Comparison of ENCODE assay signal across 14 mouse cellular contexts in the genomic region with DNA sequence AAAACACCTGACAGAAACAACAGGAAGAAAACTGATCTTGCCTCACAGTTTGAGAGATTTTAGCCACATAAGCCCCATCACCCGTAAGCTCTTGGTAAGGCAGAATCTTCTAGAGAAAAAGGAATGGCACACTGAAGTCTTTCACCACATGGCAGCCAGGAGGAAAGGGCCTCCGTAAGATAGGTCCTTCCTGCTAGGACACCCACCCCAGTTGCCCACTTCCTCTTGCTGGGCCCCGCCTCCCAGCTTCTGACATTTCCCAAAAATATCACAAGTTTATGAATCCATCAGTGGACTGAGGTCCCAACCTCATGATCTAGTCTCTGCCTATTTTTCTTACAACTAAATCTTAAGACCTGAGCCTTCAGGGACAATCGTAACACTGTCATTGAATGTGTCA.
DNase-seq lines count a peak whose midpoint lies in the region; ATAC-seq and TF ChIP-seq lines count a peak whose summit lies in the region.
"Had no signal": no experiment of that assay in that cellular context is flagged by ENCODE, and none has a peak within 500 bp of the region (broad histone marks: within the 10 kb centered on the region; RNA-seq: fewer than 3 reads in every experiment).

No protein-coding gene starts in this region.

- no peaks in the 10 kb centered on the region for H3K36me3 ChIP-seq in kidney, embryonic 14.5 days (ENCODE audit: control insufficient read depth, insufficient read depth, low read length)
- no peaks in the 10 kb centered on the region for H3K36me3 ChIP-seq in MEL (ENCODE audit: control insufficient read depth in 1 of 2, insufficient read depth in 2 of 2, low read length in 2 of 2)
- H3K36me3 ChIP-seq in lung, postnatal 0 days (ENCODE audit: insufficient read depth, low read length) = no peaks in the 10 kb centered on the region
- no peaks in the 10 kb centered on the region for H3K36me3 ChIP-seq in intestine, embryonic 15.5 days
- H3K36me3 ChIP-seq: forebrain, embryonic 12.5 days had no signal

- no peak for ATAC-seq in kidney, embryonic 14.5 days (ENCODE audit: low FRiP score, low TSS enrichment)
- ATAC-seq in lung, postnatal 0 days = no peak
- no peak for ATAC-seq in intestine, embryonic 15.5 days

- DNase-seq in gastrocnemius, adult 2 months = no peak
- DNase-seq in gastrocnemius, postnatal 4 days (ENCODE audit: low spot score in 2 of 2) = no peak
- no peak for DNase-seq in kidney, postnatal 25 days
- DNase-seq in MEL (ENCODE audit: low read depth, low spot score) = peak; percentile 12
- DNase-seq in lung, postnatal 0 days (ENCODE audit: low spot score) = peak; percentile 28
- DNase-seq in kidney, postnatal 4 days = no peak
- DNase-seq: cerebellum, adult 2 months; layer of hippocampus, postnatal 36 days; retina, postnatal 1 day; spleen, adult 18-20 months had no signal

- H3K4me3 ChIP-seq in gastrocnemius, adult 2 months = no peak overlapping the region
- H3K4me3 ChIP-seq in kidney, embryonic 14.5 days (ENCODE audit: low read length) = no peak overlapping the region
- no peak overlapping the region for H3K4me3 ChIP-seq in MEL (ENCODE audit: control insufficient read depth in 1 of 2, insufficient read depth in 1 of 2, low read depth in 2 of 2, low read length in 2 of 2)
- no peak overlapping the region for H3K4me3 ChIP-seq in lung, postnatal 0 days (ENCODE audit: low read depth, low read length)
- H3K4me3 ChIP-seq in intestine, embryonic 15.5 days (replicated peaks) = no peak overlapping the region
- H3K4me3 ChIP-seq: forebrain, embryonic 12.5 days; megakaryocyte, embryonic 14.5 days had no signal

- no peak overlapping the region for H3K9ac ChIP-seq in kidney, embryonic 14.5 days (ENCODE audit: low read depth, low read length)
- no peak overlapping the region for H3K9ac ChIP-seq in MEL (ENCODE audit: control insufficient read depth, low read depth, low read length, poor library complexity, severe bottlenecking)
- H3K9ac ChIP-seq in lung, postnatal 0 days (replicated peaks; ENCODE audit: low read depth) = no peak overlapping the region
- no peak overlapping the region for H3K9ac ChIP-seq in intestine, embryonic 15.5 days
- H3K9ac ChIP-seq: forebrain, embryonic 12.5 days had no signal

- no peaks in the 10 kb centered on the region for H3K79me2 ChIP-seq in MEL (ENCODE audit: control insufficient read depth, insufficient read depth, low read length, poor library complexity)

- TF ChIP-seq POLR2A in MEL (IDR thresholded peaks at IDR 0.05; ENCODE audit: control insufficient read depth in 1 of 2, insufficient read depth in 1 of 2, low read depth in 1 of 2, low read length in 2 of 2, poor library complexity in 1 of 2) = no peak

- TF ChIP-seq CTCF in gastrocnemius, adult 2 months (IDR thresholded peaks at IDR 0.05) = no peak
- no peak for TF ChIP-seq CTCF in MEL (IDR thresholded peaks at IDR 0.05 in 2 of 3, conservative IDR thresholded peaks at IDR 0.05 in 1 of 3; ENCODE audit: control insufficient read depth in 1 of 3, insufficient read depth in 1 of 3, low read depth in 2 of 3, low read length in 3 of 3, poor library complexity in 1 of 3, severe bottlenecking in 1 of 3)
- TF ChIP-seq CTCF in lung, postnatal 0 days (IDR thresholded peaks at IDR 0.05) = no peak

- 83% methylated on average over 4 of the region's 4 CpGs for WGBS in kidney, embryonic 14.5 days
- 58% methylated on average over 4 of the region's 4 CpGs for WGBS in lung, postnatal 0 days
- 86% methylated on average over 4 of the region's 4 CpGs for WGBS in intestine, embryonic 15.5 days

- H3K4me2 ChIP-seq in kidney, embryonic 14.5 days (replicated peaks; ENCODE audit: low read depth, low read length) = no peak overlapping the region
- H3K4me2 ChIP-seq in lung, postnatal 0 days (replicated peaks; ENCODE audit: low read depth, low read length) = no peak overlapping the region
- H3K4me2 ChIP-seq in intestine, embryonic 15.5 days (replicated peaks) = no peak overlapping the region
- H3K4me2 ChIP-seq: forebrain, embryonic 12.5 days had no signal

- H3K9me3 ChIP-seq in kidney, embryonic 14.5 days (ENCODE audit: control insufficient read depth, low read length) = no peaks in the 10 kb centered on the region
- no peaks in the 10 kb centered on the region for H3K9me3 ChIP-seq in MEL (replicated peaks; ENCODE audit: insufficient read depth, low read length)
- no peaks in the 10 kb centered on the region for H3K9me3 ChIP-seq in lung, postnatal 0 days (ENCODE audit: low read length)
- H3K9me3 ChIP-seq in intestine, embryonic 15.5 days = no peaks in the 10 kb centered on the region

- intact Hi-C loops in gastrocnemius, adult 2 months (cut with DNase I) = no loop called here

- TF ChIP-seq EP300 in MEL (IDR thresholded peaks at IDR 0.05; ENCODE audit: low read depth in 1 of 2, low read length in 2 of 2) = no peak
- no peak for TF ChIP-seq EP300 in lung, postnatal 0 days (IDR thresholded peaks at IDR 0.05)

- H3K27me3 ChIP-seq in kidney, embryonic 14.5 days (ENCODE audit: control insufficient read depth, insufficient read depth, low read length) = no peaks in the 10 kb centered on the region
- peaks cover 0 to 3% of the 10 kb centered on the region in 2 experiments; a peak in 2 of 4 replicates for H3K27me3 ChIP-seq in MEL (ENCODE audit: control insufficient read depth in 1 of 2, insufficient read depth in 2 of 2, low read length in 2 of 2)
- no peaks in the 10 kb centered on the region for H3K27me3 ChIP-seq in lung, postnatal 0 days (replicated peaks; ENCODE audit: insufficient read depth, low read length)
- no peaks in the 10 kb centered on the region for H3K27me3 ChIP-seq in intestine, embryonic 15.5 days (replicated peaks)
- H3K27me3 ChIP-seq: megakaryocyte, embryonic 14.5 days had no signal

- no peak for TF ChIP-seq RAD21 in MEL (IDR thresholded peaks at IDR 0.05; ENCODE audit: low read depth, low read length)

- H3K4me1 ChIP-seq in kidney, embryonic 14.5 days (ENCODE audit: control insufficient read depth, insufficient read depth, low read length) = no peaks in the 10 kb centered on the region
- no peaks in the 10 kb centered on the region for H3K4me1 ChIP-seq in MEL (ENCODE audit: control insufficient read depth in 1 of 2, insufficient read depth in 2 of 2, low read length in 2 of 2)
- peaks cover 7% of the 10 kb centered on the region; the same call in 1 of the 2 replicates for H3K4me1 ChIP-seq in lung, postnatal 0 days (ENCODE audit: insufficient read depth, low read depth, low read length)
- no peaks in the 10 kb centered on the region; the same call in none of the 2 replicates for H3K4me1 ChIP-seq in intestine, embryonic 15.5 days (replicated peaks)

- peak overlapping the region; percentile 54 for H3K27ac ChIP-seq in gastrocnemius, adult 2 months
- peak overlapping the region; percentile 4; the same call in 1 of the 2 replicates for H3K27ac ChIP-seq in kidney, embryonic 14.5 days (ENCODE audit: low read depth, low read length)
- no peak overlapping the region for H3K27ac ChIP-seq in MEL (ENCODE audit: control insufficient read depth, low read depth, low read length)
- H3K27ac ChIP-seq in lung, postnatal 0 days (ENCODE audit: low read length) = peak overlapping the region; percentile 17
- no peak overlapping the region for H3K27ac ChIP-seq in intestine, embryonic 15.5 days
- H3K27ac ChIP-seq: forebrain, embryonic 12.5 days had no signal

TF ChIP-seq in MEL, 35 proteins besides CTCF, POLR2A, EP300 and RAD21:
- TF ChIP-seq USF2 (IDR thresholded peaks at IDR 0.05; ENCODE audit: borderline replicate concordance in 1 of 2, insufficient read depth in 1 of 2, low read depth in 1 of 2, low read length in 2 of 2) (no peak), ZKSCAN1 (IDR thresholded peaks at IDR 0.05; ENCODE audit: low read depth, low read length) (no peak), ELF1 (IDR thresholded peaks at IDR 0.05; ENCODE audit: low read depth, low read length) (no peak), CHD2 (IDR thresholded peaks at IDR 0.05; ENCODE audit: low read length) (no peak), MXI1 (IDR thresholded peaks at IDR 0.05; ENCODE audit: low read depth, low read length) (no peak), ZNF384 (IDR thresholded peaks at IDR 0.05; ENCODE audit: low read depth, low read length) (no peak), BHLHE40 (IDR thresholded peaks at IDR 0.05; ENCODE audit: borderline replicate concordance, low read depth, low read length) (no peak), UBTF (IDR thresholded peaks at IDR 0.05; ENCODE audit: borderline replicate concordance, insufficient read depth, low read depth, low read length) (no peak), MYC (IDR thresholded peaks at IDR 0.05; ENCODE audit: low read depth, low read length) (no peak), SMC3 (IDR thresholded peaks at IDR 0.05; ENCODE audit: low read depth, low read length) (no peak), MAX (IDR thresholded peaks at IDR 0.05; ENCODE audit: low read length) (no peak), HCFC1 (IDR thresholded peaks at IDR 0.05; ENCODE audit: low read depth, low read length) (no peak), GABPA (IDR thresholded peaks at IDR 0.05; ENCODE audit: low read depth, low read length) (no peak)
TF ChIP-seq in MEL: peak in this region for 0.

Comparison
In these comparisons a context has a peak if more than half of its experiments do, and no peak if none do; other contexts are left out.
1. DNase-seq: peak in MEL (single experiment) and lung, postnatal 0 days (single experiment); none in gastrocnemius, adult 2 months (single experiment), gastrocnemius, postnatal 4 days (0 of 2), kidney, postnatal 25 days (0 of 2) and kidney, postnatal 4 days (0 of 2).
2. H3K27ac ChIP-seq: peak in gastrocnemius, adult 2 months (single experiment), kidney, embryonic 14.5 days (single experiment) and lung, postnatal 0 days (single experiment); none in MEL (single experiment) and intestine, embryonic 15.5 days (single experiment).